Comparison of ENCODE assay signal across 14 mouse cellular contexts in genomic region chr1:92015938-92016672, GRCm38 (mm10).
DNase-seq lines count a peak whose midpoint lies in the region; ATAC-seq and TF ChIP-seq lines count a peak whose summit lies in the region.
"Had no signal": no experiment of that assay in that cellular context is flagged by ENCODE, and none has a peak within 500 bp of the region (broad histone marks: within the 10 kb centered on the region; RNA-seq: fewer than 3 reads in every experiment).

No protein-coding gene starts in this region.

- no peak overlapping the region for H3K4me2 ChIP-seq in kidney, embryonic 16.5 days (replicated peaks; ENCODE audit: low read depth, low read length)
- H3K4me2 ChIP-seq: hindbrain, embryonic 12.5 days; limb, embryonic 12.5 days had no signal

- H3K4me1 ChIP-seq in heart, adult 2 months (ENCODE audit: control insufficient read depth, insufficient read depth, low read length): peaks cover 6% of the 10 kb centered on the region
- peaks cover 7% of the 10 kb centered on the region; the same call in 1 of the 2 replicates for H3K4me1 ChIP-seq in heart, embryonic 10.5 days
- peaks cover 14% of the 10 kb centered on the region for H3K4me1 ChIP-seq in kidney, embryonic 16.5 days (ENCODE audit: insufficient read depth, low read length)
- H3K4me1 ChIP-seq: hindbrain, embryonic 12.5 days; limb, embryonic 12.5 days had no signal

- peak in 1 of 2 experiments; percentile 31 for DNase-seq in heart, adult 2 months
- no peak for DNase-seq in heart, embryonic 10.5 days (ENCODE audit: low spot score)
- peak; percentile 17 for DNase-seq in lung, postnatal 10 days
- no peak for DNase-seq in lung, postnatal 25 days (ENCODE audit: low spot score)
- DNase-seq in yolk sac, embryonic 10.5 days (ENCODE audit: low spot score): peak; percentile 54
- no peak for DNase-seq in ovary, postnatal 10 days (ENCODE audit: low spot score)
- DNase-seq in neural tube, embryonic 10.5 days (ENCODE audit: extremely low spot score, low spot score): no peak
- DNase-seq: cerebellum, postnatal 36 days; layer of hippocampus, adult 9-11 months had no signal

- H3K9ac ChIP-seq in heart, adult 2 months (ENCODE audit: low read depth, low read length): no peak overlapping the region
- H3K9ac ChIP-seq in kidney, embryonic 16.5 days (replicated peaks; ENCODE audit: low read length): no peak overlapping the region
- H3K9ac ChIP-seq: hindbrain, embryonic 12.5 days; limb, embryonic 12.5 days had no signal

- TF ChIP-seq CTCF in heart, adult 2 months (IDR thresholded peaks at IDR 0.05): peak; percentile 68

- no peak for ATAC-seq in kidney, embryonic 16.5 days (ENCODE audit: low FRiP score, low TSS enrichment)
- ATAC-seq: forebrain, embryonic 14.5 days had no signal

- TF ChIP-seq EP300 in heart, adult 2 months (IDR thresholded peaks at IDR 0.05; ENCODE audit: insufficient read depth, low read depth, low read length): 0 out of 2 replicates have a peak, but pooled peaks have one; percentile 45

- H3K9me3 ChIP-seq in heart, embryonic 10.5 days: no peaks in the 10 kb centered on the region
- H3K9me3 ChIP-seq in kidney, embryonic 16.5 days (ENCODE audit: low read length): no peaks in the 10 kb centered on the region
- H3K9me3 ChIP-seq: G1E; hindbrain, embryonic 12.5 days; limb, embryonic 12.5 days had no signal

- TF ChIP-seq POLR2A in heart, adult 2 months (IDR thresholded peaks at IDR 0.05; ENCODE audit: insufficient read depth, low read depth, low read length): no peak

- no peak overlapping the region for H3K4me3 ChIP-seq in heart, adult 2 months
- no peak overlapping the region for H3K4me3 ChIP-seq in heart, embryonic 10.5 days
- H3K4me3 ChIP-seq in kidney, embryonic 16.5 days (ENCODE audit: low read length): no peak overlapping the region
- H3K4me3 ChIP-seq: hindbrain, embryonic 12.5 days; limb, embryonic 12.5 days had no signal

- peaks cover 2% of the 10 kb centered on the region for H3K79me2 ChIP-seq in heart, adult 2 months (replicated peaks; ENCODE audit: control insufficient read depth, insufficient read depth, low read length)

- H3K27ac ChIP-seq in heart, adult 2 months: no peak overlapping the region
- H3K27ac ChIP-seq in heart, embryonic 10.5 days: no peak overlapping the region
- peak overlapping the region; percentile 43 for H3K27ac ChIP-seq in kidney, embryonic 16.5 days (ENCODE audit: low read length)
- H3K27ac ChIP-seq: hindbrain, embryonic 12.5 days; limb, embryonic 12.5 days had no signal

- peaks cover 5% of the 10 kb centered on the region; the same call in 1 of the 2 replicates for H3K36me3 ChIP-seq in heart, adult 2 months (ENCODE audit: control insufficient read depth, insufficient read depth, low read length)
- H3K36me3 ChIP-seq in heart, embryonic 10.5 days: peaks cover 11% of the 10 kb centered on the region
- H3K36me3 ChIP-seq in kidney, embryonic 16.5 days (ENCODE audit: insufficient read depth, low read length): peaks cover 3% of the 10 kb centered on the region; the same call in 1 of the 2 replicates

- intact Hi-C loops in heart, adult 2 months (cut with DNase I): loop anchor here (10.0 kb wide), 1 partner anchor 329 kb away; no protein-coding TSS in a partner anchor

- WGBS in heart, adult 2 months: 57% methylated on average over 4 of the region's 4 CpGs
- 61% methylated on average over 4 of the region's 4 CpGs for WGBS in heart, embryonic 10.5 days
- WGBS in kidney, embryonic 16.5 days: 70% methylated on average over 4 of the region's 4 CpGs

- no peaks in the 10 kb centered on the region for H3K27me3 ChIP-seq in heart, adult 2 months (ENCODE audit: control insufficient read depth, insufficient read depth, low read length)
- H3K27me3 ChIP-seq in heart, embryonic 10.5 days (ENCODE audit: insufficient read depth, poor library complexity, severe bottlenecking): no peaks in the 10 kb centered on the region
- no peaks in the 10 kb centered on the region for H3K27me3 ChIP-seq in kidney, embryonic 16.5 days (ENCODE audit: insufficient read depth, low read length)
- H3K27me3 ChIP-seq: hindbrain, embryonic 12.5 days; limb, embryonic 12.5 days had no signal

Comparison
In these comparisons a context has a peak if more than half of its experiments do, and no peak if none do; other contexts are left out.
1. DNase-seq: peak in lung, postnatal 10 days (single experiment) and yolk sac, embryonic 10.5 days (single experiment); none in heart, embryonic 10.5 days (single experiment), lung, postnatal 25 days (single experiment), ovary, postnatal 10 days (single experiment) and neural tube, embryonic 10.5 days (single experiment).